Mouse (Mus musculus) ovary, postnatal 14 days (tissue): Measurements from ENCODE around the gene Zfp36l2.
"Not testable (repeated sequence)": the region's sequence is repeated elsewhere in the genome, so short reads cannot be mapped to it uniquely, and the experiment has no call there.

Experiments
- DNase-seq: peaks from one replicate; pipeline ENCODE4 v3.0.0; 2022; ENCODE audit warnings: low spot score

Zfp36l2 gene

DNA sequence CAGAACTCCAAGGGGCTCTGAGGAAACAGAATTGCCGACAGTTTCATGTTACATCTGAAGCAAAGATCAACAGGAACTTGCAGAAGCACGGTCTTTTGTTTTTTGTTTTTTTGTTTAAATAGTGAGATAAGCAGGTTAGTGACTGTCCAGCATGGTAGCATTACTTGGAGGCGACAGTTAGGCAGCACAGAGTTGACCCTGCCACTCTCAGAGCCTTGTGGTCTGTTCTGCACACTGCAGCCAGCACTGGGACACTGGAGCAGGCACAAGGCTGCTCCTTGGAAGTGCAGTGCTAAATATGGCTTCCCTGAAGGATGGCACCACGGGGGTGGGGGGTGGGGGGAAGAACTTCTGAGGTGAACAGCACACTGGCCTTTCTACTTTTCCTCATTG, 7.3 kb upstream of the Zfp36l2 start:
- DNase-seq = no peak

DNA sequence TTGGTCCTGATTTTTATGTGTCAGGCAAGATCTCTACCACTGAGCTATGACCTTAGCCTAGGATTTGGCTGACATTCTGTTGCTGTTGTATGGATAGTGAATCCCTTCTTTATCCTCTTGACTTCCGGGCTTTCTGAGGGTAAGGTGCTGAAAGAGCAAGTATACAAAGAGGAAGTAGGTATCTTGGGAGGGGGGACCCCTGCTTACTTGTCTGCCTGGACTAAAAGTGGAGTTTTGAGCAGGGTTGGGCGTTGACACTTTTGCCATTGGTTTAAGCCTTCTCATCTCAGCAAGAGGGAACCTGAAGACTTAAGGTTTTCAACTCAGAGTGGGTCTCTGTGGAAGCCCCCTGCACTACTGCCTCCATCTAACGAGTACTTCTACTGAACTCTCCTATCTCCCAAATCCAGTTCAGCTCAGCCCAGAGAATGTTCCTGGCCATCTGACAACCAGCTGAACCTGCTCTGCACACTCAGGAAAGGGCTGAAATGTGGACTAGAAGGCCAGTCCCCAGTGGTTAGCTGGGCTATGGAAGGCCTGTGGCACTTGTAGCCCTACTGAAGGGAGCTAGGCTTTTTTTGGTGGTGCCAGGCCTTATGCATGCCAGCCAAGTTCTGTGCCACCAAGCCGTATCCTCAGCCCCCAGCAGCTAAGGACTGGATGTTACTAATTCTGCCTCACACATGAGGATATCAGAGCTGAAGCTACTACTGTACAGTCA, 6.7 kb upstream of the Zfp36l2 start:
- no peak for DNase-seq

DNA sequence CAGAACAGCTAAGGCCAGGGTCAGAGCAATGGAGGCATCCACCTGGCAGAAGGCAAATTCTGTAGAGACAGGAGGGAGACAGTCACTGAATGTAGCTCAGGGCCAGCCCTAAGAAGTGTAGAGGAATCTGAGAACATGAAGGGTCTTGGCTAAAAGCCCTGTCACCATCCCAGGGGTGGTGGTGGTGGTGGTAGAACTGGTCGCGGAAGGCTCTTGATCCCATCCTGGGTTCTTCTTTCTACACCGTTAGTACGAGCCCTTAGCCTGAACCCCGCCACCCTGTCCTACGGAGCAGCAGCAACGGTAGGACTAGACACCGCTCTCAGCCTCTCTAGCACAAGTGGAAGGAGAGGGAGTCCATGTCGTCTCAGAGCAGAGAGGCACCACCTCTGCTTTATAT, 5.7 kb upstream of the Zfp36l2 start:
- no peak for DNase-seq

DNA sequence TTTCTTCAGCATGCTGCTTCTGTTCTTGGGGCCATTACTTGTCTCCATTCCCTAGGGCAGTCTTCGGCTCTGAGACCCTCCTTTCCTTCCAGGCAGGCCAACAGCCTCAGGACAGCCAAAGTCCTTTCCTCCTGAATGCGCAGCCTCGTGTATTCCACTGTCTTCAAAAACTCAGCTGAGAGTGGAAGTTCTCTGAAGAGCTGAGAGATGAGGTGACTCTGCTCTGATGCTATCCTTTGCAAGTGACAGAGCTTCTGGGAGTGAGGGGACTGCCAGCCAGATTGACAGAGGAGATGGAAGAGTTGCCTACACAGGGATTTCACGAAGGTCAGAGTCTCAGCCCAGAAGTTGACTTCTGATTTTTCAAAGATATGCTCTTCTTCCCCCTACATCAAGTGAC, 4.2 kb upstream of the Zfp36l2 start:
- DNase-seq = no peak

DNA sequence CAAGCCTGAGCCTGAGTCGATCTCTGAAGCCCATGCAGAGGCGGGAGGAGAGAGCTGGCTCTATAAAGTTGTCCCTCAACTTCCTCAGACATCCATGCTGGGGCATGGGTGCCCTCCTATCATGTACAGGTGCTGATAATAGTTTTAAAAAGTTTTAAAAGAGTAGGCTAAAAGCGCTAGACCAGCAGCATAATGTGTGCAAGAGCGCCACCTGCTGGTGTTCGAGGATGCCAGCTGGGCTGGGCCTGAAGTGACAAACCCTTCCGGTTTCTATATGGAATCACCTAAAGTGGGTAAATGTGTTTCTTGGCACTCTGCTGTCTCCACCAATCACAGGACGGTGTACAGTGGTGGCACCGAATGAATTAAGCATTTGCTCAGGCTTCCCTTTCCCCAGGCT, 3.1 kb upstream of the Zfp36l2 start:
- DNase-seq = peak; percentile 84

DNA sequence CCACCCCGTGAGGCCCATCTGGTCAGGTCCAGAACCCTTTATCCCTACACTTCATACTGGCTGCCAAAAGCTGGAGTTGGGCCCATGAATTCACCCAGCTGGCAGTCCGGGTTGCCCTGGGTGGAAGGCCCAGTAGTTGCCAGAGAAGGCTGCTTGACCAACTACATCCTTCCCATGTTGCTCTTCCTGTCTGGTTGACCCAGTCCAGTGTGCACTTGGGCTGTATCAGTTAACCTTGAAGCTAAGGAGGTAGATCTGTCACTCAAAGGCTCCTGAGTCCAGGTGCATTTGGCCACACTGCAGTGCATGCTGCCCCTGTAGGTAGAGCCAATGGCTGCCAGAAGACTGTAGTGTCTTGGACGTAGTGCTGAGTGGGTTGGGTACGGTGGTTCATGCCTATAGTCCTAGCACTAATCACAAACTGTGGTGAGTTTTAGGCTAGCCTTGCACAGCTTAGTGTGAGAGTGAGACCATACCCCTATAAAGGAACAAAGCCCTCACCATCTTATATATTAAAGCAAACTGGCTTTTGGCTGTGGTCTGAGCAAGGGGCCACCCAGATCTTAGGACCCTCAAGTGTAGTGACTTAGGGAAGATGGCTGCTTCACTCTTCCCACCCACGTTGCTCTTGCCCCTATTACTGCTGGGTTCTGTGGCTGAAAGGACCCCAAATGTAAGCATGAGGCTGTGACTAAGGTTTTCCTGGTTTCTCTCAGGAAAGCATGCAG, 1.5 kb upstream of the Zfp36l2 start:
- no peak for DNase-seq

DNA sequence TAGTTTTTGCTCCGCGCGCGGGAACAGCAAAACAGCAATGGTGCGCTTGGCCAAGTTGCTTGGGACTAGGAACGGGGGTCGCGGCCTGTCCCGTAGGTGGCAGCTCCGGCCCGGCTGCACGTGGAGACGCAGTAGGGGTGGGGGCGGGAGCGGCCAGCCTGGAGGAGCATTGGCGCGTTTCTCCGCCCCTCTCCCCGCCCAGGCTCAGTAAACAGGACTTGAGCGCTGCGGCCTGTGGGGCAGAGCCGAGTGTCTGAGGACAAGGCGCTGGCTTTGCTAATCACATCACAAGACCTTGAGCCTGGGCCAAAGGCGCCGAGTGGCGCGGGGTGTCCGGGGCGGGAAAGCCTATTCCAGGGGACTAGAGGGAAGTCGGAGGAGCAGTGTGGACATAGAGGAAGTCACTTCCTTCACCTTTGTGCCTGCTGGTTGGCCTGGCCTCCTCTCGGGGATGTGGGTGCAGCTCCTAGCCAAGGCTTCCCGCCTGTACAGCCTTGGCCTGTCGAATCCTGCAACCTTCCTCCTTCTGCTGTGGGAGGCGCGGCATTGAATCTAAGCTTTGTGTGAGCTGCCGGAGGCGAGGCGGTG, 721 bp upstream of the Zfp36l2 start:
- peak; percentile 88 for DNase-seq

DNA sequence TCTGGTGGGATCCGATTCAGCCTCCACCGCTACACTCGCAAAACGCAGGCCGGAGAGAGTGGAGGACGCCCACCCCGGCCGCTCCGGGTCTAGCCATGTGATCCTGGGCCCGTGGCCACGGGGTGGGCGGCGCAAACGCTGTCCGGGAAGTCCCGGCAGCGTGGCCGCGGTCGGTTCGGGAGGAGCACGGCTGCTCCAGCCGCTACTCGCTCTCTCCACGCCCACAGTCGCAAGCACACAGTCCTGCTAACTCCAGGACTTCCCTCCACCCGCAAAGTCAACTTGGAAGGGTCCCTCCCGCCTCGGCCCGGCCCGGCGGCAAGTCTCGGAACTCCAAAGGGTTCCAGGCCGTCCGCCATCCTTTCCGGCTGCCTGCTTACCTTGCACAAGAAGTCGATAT, 483 bp downstream of the Zfp36l2 start:
- DNase-seq = not testable (repeated sequence)

DNA sequence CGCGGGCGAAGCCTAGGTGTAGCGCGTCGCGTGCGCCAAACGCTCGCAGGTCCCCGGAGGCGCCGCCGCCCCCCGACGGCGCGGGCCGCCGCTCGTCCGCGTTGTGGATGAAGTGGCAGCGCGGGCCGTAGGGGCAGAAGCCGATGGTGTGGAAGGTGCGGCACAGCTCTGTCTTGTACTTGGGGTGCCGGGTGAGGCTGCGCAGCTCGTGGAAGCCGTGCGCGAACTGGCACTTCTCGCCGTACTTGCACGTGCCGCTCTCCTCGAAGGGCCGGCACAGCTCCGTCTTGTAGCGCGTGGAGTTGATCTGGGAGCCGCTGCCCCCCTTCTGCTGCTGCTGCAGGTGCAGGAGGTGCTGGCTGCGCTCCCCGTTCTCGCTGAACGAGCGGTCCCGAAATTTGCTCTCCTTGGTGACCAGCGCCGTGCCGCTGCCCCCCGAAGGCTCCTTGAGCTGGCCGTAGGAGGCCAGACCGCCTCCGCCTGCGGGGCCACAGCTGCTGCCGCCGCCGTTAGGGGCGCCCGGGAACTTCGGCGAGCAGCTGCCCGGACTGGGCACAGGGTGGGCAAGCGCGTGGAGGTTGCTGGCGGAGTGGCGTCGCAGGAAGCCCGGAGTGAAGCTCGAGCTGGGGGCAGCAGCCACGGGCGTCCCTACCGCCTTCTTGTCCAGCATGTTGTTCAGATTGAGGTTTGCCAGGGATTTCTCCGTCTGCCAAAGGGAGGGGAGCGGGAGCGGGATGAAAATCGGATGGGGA, 1.1 kb downstream of the Zfp36l2 start:
- peak; percentile 49 for DNase-seq

DNA sequence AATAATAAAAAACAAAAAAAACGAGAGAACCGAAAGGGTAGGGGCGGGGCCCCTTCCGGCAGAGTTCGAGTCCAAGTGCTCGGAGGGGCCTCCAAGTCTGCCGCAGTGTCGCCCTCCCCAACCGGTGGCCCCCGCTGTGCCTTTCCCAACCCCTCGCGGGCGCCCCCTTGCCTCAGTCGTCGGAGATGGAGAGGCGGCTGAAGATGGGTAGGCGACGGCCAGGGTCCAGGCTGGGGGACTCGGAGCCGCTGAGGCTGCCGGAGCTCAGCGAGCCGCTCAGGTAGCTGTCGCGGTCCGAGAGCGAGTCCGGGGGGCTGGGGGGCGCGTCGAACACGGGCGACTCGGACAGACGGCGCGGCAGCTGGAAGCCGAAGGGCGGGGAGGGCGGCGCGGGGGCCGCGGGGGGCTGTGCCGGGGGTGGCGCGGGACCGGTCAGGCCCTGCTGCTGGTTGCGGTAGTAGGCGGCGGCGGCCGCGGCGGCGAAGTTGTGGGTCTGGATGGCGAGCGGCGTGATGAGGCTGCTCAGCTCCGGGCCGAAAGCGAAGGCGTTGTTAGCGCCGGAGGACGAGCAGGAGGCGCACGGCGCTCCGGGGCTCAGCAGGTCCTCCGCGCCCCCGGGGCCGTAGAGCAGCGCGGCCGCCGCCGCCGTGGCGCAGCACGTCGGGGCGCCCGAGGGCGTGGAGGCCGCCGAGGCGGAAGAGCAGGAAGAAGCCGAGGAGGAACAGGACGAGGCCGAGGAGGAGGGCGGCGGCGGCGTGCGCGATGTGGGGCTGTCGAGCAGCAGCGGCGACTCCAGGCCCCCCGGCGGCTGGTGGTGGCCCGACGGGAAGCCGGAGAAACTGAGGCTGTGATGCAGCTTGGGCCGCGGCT, 1.9 kb downstream of the Zfp36l2 start:
- DNase-seq = no peak

DNA sequence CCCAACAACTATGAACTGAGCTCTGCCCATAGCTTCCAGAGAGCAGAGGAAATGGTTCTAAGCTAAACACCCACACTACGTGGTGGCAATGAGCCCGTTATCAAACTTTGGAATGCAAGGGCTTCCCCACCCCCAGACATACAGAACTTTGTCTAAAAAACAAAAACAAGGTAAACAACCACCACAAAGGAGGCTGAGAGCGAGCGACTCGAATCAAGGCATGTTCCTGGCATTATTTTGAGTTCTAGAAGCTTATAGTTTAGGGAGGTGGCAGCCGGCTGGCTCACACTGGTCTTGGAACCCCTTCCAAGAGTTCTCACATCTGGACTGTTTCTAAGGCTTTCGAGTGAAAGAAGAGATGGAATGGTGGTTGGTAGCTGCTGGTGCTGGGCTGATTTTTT, 2.7 kb downstream of the Zfp36l2 start:
- no peak for DNase-seq

DNA sequence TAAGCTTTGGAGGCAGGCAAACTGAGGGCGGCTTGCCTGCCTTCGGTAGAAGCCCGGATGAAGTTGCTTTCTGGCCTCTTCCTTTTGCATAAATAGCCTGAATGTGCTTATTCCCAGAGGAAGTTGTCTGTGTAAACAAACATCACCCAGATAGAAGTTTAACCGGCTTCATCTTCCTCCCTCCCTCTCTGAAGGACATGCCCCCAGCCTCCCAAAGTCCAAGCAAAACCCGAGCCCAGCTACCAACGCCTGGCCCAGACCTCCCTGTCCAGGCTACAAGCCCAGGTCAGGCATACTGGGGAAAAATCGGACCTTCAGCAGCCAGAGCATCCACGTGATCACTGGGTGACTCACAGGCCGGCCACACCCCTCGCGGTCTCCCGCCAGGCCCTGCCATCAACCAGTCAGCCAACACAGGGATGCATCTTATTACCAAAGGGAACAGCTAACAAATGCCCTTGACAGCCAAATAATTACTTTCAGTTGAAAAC, 4.4 kb downstream of the Zfp36l2 start:
- DNase-seq = peak; percentile 71

DNA sequence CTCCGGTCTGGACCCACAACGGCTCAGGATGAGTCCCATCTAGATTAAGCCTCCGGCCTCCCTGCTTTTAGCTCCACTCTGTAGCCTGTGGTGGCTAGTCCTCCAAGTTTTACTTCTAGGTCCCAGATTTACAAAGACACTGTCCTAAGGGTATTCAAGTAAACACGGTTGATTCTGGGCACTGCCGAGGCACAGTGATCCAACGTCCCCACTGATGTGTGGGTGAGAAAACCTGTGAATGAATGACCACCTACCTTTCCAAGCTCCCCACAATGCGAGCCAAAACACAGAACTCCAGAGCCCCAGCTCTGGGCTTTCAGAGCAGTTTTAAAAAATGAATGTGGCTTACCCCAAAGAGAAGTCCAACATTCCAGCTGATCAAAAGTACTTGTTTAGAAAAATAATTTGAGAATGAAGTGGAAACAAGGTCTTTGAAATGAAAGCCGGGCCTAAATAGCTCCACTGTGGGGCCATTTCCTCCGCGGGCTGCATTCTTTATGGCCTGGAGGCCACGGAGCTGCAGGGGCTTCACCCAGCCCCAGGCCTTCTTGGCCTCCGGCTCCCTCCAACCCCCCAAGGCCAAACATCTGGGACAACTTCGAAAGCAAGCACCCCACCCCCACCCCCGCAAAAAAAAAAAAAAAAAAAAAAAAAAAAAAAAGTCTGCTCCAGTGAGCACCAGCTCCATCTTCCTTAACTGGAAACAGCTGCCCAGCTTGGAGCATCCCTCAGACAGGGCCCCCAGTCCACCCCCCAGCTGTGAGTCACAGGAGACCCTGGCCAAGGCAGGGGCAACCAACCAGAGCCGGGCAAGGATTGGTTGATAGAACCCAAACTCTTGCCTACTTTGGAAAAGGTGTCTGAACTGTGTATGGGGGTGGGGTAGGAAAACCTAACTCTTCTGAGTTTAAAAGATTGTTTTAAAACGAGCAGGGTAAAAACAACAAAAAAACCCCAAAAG, 5.2 kb downstream of the Zfp36l2 start:
- DNase-seq = no peak

DNA sequence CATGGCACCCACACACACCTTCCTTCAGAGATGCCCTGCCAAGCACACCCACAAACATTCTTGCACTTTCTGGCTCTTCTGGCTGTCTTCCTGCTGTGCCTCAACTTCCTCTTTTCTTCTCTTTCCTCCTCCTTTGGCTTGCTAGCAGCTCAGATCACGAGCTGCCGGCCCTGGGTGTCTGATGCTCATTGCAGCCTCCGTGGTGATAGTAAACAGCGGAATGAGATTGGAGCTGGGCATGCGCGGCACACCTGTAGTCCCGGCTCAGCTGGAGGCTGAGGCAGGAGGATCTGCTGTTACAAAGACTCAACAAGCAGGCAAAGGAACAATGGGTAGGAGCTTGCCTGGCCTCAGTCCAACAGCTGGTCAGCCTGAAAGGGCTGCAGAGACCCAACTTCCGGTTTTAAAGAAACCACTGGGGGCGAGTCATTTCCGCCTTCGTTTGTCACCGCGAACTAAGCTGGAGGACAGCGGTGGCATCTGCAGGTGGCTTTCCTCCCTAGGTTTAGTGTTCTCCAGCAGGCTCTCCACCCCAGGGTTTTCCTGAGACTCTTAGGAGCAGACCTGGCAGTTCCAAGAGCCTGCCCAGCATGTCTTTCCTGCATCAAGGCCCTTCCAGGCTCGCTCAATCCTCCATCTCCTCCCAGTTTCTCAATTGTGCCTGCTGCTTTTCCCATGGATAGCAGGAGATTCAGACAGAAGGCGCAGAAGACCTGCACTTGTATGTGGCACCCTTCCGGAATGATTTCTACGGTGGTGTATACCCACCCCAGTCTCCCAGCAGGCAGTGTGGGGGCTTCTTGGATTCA, 6.0 kb downstream of the Zfp36l2 start:
- no peak for DNase-seq

DNA sequence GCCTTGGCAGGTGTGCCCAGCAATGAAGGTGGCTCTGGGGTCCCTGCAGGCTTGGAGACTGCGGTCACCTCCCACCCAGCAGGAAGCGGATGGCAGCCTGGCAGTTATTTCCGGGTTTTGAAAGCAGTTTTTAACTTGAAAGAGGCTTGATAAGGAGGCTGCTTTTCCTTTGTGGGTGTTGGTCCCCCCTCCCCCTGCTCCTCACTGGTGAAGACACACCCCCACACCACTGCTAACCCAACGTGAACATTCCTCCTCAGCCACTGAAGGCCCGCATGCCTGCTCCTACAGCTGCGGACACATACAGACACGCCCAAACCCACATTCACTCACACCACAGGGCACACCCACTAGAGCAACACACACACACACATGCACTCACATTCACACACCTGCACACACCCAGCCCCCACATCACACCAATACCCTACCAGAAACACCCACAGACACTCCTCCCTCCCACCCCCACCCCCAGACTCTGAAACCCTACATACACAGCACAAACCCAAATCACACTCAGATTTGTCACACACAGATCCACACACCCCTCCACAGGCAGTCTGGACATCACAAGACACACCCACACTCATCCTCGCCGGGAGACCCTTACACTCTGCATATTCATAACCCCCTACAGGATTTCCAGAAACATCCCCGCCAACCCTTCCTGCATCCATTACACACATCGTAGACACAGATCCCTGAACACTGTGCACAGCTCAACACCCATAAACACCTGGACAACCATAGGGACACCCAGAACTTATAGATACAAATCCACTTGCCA, 6.8 kb downstream of the Zfp36l2 start:
- DNase-seq = no peak

DNA sequence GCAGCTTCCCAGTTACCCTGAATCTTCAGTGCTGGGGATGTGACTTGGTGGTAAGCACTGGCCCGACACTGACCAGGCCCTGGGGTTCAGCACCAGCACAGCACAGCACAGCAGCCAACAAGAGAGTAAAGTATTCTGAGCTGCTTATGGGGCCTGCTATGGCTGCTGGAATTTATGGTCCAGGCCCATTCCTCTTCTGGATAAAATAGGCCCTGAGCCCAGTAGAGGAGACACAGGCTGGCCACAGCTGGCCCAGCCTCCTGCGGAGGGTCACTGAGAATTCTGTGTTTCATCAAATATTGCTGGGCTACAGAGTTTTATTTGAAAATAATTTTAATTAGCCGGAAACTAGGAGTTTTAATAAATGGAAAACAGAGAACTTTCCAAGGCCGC, 7.8 kb downstream of the Zfp36l2 start:
- DNase-seq = no peak

DNA sequence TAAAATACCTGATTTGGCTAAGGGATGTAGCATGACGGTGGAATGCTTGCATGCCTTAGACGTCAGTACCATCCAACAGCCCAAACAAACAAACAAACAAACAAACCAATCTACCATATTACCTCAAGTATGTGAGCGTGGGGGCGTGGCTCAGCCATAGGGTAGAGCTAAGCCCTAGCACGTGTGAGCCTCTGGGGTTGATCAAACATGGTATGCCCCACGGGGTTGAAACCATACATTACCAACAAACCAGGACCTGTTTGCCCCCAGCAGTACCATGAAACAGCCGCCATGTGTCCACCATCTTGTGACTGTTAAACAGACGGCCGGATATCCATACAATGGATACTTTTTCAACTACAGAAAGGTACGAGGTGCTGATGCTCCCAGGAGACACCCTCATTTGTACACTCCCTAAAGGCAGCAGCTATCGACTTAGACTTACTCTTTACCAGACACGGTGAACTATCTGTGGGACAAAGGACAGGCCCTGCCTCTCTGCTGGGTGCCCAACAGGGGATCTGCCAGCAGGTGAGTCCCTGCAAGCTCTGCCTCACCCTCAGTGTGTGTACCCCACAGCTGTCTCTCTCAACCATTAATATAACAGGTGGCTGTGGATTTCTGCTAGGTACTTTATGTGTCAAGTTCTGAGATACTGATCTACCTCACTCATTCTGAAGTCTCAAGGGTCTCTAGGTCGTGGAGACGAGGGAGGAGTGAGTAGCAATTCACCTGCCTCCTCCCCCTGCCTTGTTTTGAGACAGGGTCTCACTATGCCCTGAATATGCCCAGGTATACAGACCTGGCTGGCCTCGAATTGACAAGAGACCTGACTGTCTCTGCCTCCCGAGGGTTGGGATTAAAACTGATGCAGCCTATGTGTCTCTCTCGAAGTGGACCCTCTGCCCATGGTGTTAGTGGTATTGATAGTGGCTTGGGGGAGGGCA, 8.4 kb downstream of the Zfp36l2 start:
- DNase-seq = no peak

DNA sequence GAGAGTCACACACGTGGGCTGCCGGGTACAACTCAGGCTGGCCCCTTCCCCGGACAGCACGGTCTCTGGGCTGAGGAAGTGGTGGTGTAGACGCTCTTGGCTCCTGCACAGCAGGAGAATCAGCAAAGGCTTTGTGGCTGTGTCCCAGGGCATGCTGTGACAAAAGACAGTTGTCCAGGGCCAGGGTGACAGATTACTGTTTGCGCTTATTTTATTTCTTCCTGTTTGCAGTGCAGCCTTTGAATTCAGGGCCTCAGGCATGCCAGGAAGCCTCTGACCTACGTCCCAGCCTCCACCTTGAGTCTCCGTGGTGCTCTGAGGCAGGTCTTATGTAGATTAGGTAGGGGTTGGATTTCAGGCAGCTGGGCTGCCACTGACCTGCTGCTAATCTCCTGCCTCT, 10.3 kb downstream of the Zfp36l2 start:
- DNase-seq = no peak
